Mouse (Mus musculus) midbrain, embryonic 12.5 days (tissue): Measurements from ENCODE around the gene Brap. TPM values are rescaled to one million over a fixed set of nuclear protein-coding genes. Genes with fewer than 3 reads are reported as not detected.
A peak's percentile ranks its signal among the peaks of the same experiment; 100 is the strongest.

Source experiments
- ATAC-seq: fragments of 200-750 bp; cut with Nextera tagmentation; 2 replicates; pipeline ENCODE4 v1.8.0; 2017; ENCODE audit warnings: low read depth, moderate TSS enrichment, moderate library complexity; ENCODE audit not compliant: low FRiP score
- H3K27ac ChIP-seq: fragments of 300-500 bp; sonication (generic); replicated peaks from 2 replicates; pipeline ENCODE4 v1.5.1; 2016; ENCODE audit warnings: mild to moderate bottlenecking
- H3K27me3 ChIP-seq: fragments of 300-500 bp; sonication (generic); 2 replicates; pipeline ENCODE4 v1.6.1; 2016; ENCODE audit warnings: mild to moderate bottlenecking
- H3K36me3 ChIP-seq: fragments of 300-500 bp; sonication (generic); 2 replicates; pipeline ENCODE4 v1.6.1; 2016
- H3K4me1 ChIP-seq: fragments of 300-500 bp; sonication (generic); 2 replicates; pipeline ENCODE4 v1.6.1; 2016
- H3K4me2 ChIP-seq: fragments of 300-500 bp; sonication (generic); replicated peaks from 2 replicates; pipeline ENCODE4 v1.6.1; 2016; ENCODE audit warnings: mild to moderate bottlenecking, moderate library complexity
- H3K4me3 ChIP-seq: fragments of 300-500 bp; sonication (generic); 2 replicates; pipeline ENCODE4 v1.5.1; 2016; ENCODE audit warnings: mild to moderate bottlenecking
- H3K9ac ChIP-seq: fragments of 300-500 bp; sonication (generic); replicated peaks from 2 replicates; pipeline ENCODE4 v1.6.1; 2016; ENCODE audit warnings: mild to moderate bottlenecking, moderate library complexity
- H3K9me3 ChIP-seq: fragments of 300-500 bp; sonication (generic); 2 replicates; pipeline ENCODE4 v1.6.1; 2016; ENCODE audit warnings: mild to moderate bottlenecking
- WGBS: fragments of 180-500 bp; shearing (Covaris S2); methylation state at CpG from one replicate; pipeline ENCODE4 v1.1.7; 2016; 5-methylcytosine and 5-hydroxymethylcytosine counted together
- polyA plus RNA-seq: library from polyadenylated mRNA; unstranded; fragments of >200 nt; fragmentation: Nextera tagmentation; extraction: Ambion mirVana; gene quantifications from 2 replicates; pipeline ENCODE4 v1.2.1, GENCODE M21; 2016

Gene Brap
- polyA plus RNA-seq, 1 experiment from 2014 or later: 49.0 TPM

DNA sequence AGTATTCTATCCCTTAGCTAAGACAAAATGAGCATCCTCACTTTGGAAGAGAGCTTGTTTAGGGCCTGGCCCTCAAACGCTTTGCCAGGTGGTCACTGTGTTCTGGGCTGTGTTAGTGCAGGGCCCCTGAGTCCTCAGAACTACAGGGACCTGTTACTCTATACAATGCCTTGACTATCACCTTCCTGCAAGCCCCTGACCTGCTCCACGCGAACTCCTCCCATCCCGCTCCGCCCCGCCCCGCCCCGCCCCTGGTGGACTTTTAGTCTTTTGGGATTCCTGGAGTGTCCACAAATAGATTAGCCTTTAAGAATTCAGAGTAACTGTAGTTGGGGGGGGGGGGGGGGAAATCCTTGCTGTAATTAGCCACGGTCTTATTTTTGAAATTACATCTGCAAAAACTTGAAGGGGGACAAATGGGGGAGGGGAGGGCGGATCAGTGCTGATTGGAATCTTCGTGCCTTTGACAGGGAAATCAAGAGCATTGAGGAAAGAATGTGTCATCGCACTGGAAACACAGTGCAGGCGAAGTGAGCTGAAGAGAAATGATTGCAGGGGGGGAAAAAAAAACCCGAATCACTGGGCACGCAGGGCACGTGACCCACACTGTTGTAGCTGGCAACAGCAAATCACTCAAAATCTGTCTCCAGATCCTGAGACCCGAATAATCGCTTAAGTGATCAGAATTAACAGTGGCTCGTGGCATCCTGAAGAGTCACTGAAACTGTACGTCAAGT lies 44.3 kb downstream of the Brap start:
- no peak for ATAC-seq
- Histone ChIP-seq H3K27me3 (no peaks in the 10 kb centered on the region), H3K9ac (0 out of 2 replicates have a peak overlapping the region, but pooled peaks have one; percentile 3), H3K4me3 (0 out of 2 replicates have a peak overlapping the region, but pooled peaks have one; percentile 1), H3K27ac (no peak overlapping the region), H3K36me3 (no peaks in the 10 kb centered on the region), H3K9me3 (no peaks in the 10 kb centered on the region), H3K4me1 (peaks cover 11% of the 10 kb centered on the region), H3K4me2 (peak overlapping the region; percentile 46)
- 9% methylated on average over 20 of the region's 20 CpGs for WGBS

DNA sequence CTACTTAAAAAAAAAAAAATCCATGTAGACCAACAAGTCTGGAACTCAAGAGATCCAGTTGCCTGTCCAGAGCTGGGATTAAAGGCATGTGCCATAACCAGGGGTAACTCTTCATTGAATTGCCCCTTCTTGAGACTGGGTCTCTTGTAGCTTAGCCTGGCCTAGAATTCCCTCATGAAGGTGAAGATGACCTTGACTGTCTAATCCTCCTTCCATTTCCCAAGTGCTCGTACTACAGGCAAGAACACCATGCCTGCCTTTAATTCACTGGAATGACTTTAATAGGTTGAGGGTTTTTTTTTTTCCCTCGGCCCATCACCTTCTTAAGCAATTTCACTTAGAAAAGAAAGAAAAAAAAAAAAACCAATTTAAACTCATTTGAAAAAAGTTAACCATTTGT lies 50.0 kb downstream of the Brap start:
- Histone ChIP-seq H3K36me3 (no peaks in the 10 kb centered on the region), H3K9me3 (no peaks in the 10 kb centered on the region), H3K4me3 (no peak overlapping the region), H3K9ac (no peak overlapping the region), H3K4me2 (peak overlapping the region; percentile 89; the same call in 1 of the 2 replicates), H3K27ac (no peak overlapping the region), H3K4me1 (peaks cover 25% of the 10 kb centered on the region), H3K27me3 (no peaks in the 10 kb centered on the region)
- WGBS: 59% methylated on average over 2 of the region's 2 CpGs
- no peak for ATAC-seq

DNA sequence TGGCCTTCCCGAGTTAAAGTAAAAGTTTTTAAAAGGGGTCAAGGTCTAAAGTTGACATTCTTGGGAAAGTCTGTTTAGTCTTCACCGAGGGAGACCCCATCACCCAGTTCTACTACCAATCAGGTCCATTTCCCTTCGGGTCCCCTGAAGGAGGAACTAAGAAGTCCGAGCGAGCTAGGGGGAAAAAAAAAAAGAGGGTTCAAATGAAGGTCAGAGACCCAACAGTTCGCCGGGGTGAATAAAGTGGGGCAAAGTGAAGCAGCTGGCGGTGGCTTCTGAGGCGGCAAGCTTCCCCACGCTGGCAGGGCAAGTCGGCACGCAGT lies 50.4 kb downstream of the Brap start:
- peak overlapping the region; percentile 99 for H3K9ac ChIP-seq
- no peak for ATAC-seq
- H3K4me3 ChIP-seq: peak overlapping the region; percentile 99
- H3K27ac ChIP-seq: peak overlapping the region; percentile 98
- H3K27me3 ChIP-seq: no peaks in the 10 kb centered on the region
- no peaks in the 10 kb centered on the region for H3K9me3 ChIP-seq
- peaks cover 29% of the 10 kb centered on the region for H3K4me1 ChIP-seq
- no peaks in the 10 kb centered on the region for H3K36me3 ChIP-seq
- 3% methylated on average over 12 of the region's 12 CpGs for WGBS
- H3K4me2 ChIP-seq: peak overlapping the region; percentile 89

DNA sequence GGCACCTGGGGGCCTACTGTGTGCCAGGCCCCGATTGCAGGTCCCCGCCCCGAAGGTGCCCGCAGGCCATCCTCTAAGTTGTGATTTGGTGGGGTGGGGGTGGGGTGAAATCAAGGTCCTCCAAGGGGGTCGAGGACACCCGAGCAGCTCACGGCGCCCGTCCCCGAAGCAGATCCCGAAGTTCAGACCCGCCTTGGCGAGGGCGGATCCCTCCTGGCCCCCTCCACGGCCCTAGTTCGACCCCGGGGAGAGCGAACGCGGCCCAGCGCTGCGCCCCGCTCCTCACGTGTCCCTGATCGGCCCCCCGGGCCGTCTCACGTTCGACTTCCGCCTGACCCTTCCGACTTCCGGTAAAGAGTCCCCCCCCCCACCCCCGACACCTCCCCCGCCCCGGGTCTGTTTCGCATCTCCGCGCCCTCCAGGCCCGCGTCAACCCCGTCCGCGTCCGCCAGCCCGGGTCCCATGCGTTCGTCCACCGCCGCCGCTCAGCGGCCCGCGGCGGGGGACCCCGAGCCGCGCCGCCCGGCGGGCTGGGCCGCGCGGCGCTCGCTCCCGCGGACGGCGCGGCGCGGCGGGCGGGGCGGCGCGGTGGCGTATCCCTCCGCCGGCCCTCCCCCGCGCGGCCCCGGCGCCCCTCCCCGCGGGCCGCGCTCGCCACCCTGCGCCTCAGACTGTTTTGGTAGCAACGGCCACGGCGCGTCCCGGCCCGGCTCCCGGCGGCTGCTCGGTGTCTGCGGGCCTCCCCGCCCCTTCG lies 51.0 kb downstream of the Brap start, which contains the start of gene Atxn2:
Gene Atxn2, plus strand, starts transcription at position 164 of the 754 bp plus-strand sequence.
- ATAC-seq: peak; percentile 83
- under 1% methylated on average over 60 of the region's 103 CpGs for WGBS
- Histone ChIP-seq H3K27ac (peak within 1 kb of the TSS; percentile 98), H3K4me1 (peaks cover 33% of the 10 kb centered on the region), H3K9me3 (no peaks in the 10 kb centered on the region), H3K27me3 (no peaks in the 10 kb centered on the region), H3K4me2 (peak within 1 kb of the TSS; percentile 89), H3K9ac (peak within 1 kb of the TSS; percentile 99), H3K4me3 (peak within 1 kb of the TSS; percentile 99), H3K36me3 (no peaks in the 10 kb centered on the region)

DNA sequence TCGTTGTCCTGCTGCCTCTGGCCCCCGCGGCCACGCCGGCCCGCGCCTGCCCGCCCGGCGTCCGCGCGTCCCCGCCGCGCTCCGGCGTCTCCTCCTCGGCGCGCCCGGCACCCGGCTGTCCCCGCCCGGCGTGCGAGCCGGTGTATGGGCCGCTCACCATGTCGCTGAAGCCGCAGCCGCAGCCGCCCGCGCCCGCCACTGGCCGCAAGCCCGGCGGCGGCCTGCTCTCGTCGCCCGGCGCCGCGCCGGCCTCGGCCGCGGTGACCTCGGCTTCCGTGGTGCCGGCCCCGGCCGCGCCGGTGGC lies 51.5 kb downstream of the Brap start:
- peak overlapping the region; percentile 99 for H3K9ac ChIP-seq
- 2% methylated on average over 42 of the region's 57 CpGs for WGBS
- H3K36me3 ChIP-seq: no peaks in the 10 kb centered on the region
- H3K9me3 ChIP-seq: no peaks in the 10 kb centered on the region
- peak overlapping the region; percentile 98 for H3K27ac ChIP-seq
- peaks cover 37% of the 10 kb centered on the region for H3K4me1 ChIP-seq
- ATAC-seq: peak; percentile 67
- H3K4me2 ChIP-seq: peak overlapping the region; percentile 81
- H3K4me3 ChIP-seq: peak overlapping the region; percentile 99
- no peaks in the 10 kb centered on the region for H3K27me3 ChIP-seq

DNA sequence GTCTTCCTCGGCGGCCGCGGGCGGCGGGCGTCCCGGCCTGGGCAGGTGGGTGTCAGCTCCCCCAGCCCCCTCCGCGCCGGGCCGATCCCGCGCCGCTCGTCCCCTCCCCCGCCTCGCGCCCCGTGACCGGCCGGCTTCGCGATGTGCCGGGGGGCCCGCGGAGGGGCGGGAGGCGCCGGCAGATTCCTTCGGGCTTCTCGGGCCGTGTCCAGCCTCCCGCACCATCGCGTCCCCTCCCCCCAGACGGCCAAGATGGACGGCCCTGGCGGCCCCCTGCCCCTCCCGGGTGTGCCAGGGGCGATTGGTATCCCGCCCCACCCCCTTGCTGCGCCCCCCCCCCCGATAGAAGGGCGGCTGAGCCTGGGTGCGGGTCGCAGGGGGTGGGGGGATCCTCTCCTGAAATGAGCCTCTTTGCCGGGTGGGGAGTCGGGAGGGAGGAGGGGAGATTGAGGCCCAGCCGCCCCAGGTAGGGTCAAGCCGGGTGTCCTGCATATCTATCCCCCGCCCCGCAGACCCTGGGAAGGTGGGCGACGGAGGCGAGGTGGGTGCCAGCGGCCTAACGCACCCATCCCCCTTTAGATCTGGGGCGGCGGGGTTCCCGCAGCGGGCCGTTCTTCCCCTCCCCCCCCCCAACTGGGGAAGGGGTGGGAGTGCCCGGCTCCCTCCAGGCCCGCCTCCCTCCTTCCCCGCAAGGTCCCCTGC lies 52.0 kb downstream of the Brap start:
- Histone ChIP-seq H3K4me1 (peaks cover 38% of the 10 kb centered on the region), H3K27me3 (no peaks in the 10 kb centered on the region), H3K4me3 (peak overlapping the region; percentile 99), H3K9me3 (no peaks in the 10 kb centered on the region), H3K4me2 (peak overlapping the region; percentile 81), H3K9ac (peak overlapping the region; percentile 99), H3K36me3 (no peaks in the 10 kb centered on the region), H3K27ac (peak overlapping the region; percentile 98)
- WGBS: under 1% methylated on average over 31 of the region's 66 CpGs
- ATAC-seq: peak; percentile 59

DNA sequence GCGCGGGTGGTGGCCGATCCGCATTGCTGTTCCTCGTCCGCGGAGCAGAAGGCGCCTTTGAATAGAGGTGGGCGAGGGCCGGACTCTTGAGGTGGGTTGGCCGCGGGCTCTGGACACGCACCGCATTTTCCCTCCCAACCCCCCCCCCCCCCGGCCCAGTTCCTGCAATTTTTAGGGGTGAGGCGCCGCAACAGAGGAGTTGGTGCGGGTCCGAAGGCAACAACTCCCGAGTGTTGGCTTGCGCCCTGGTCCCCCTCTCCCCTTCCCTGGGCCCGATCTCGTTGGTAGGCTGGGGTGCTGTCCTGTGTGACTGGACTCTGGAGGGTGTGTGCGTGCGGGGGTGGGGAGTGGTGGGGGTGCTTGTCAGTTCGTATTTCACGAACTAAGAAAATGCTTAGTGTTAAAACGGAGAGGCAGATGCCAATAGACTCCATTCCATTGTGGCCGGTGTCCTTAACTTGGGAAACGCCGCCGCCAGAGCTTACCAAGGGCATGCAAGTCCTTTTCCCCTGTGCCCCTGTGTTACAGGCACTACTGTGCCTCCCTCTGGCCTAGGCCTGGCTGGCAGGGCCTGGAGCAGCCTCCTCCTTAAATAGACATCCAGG lies 52.7 kb downstream of the Brap start:
- ATAC-seq: peak; percentile 28; the same call in 1 of the 2 replicates
- Histone ChIP-seq H3K27ac (peak overlapping the region; percentile 98), H3K4me1 (peaks cover 38% of the 10 kb centered on the region), H3K36me3 (0 out of 2 replicates have a peak, but pooled peaks cover 3% of the 10 kb centered on the region), H3K4me3 (peak overlapping the region; percentile 99), H3K4me2 (peak overlapping the region; percentile 81), H3K27me3 (no peaks in the 10 kb centered on the region), H3K9me3 (no peaks in the 10 kb centered on the region), H3K9ac (peak overlapping the region; percentile 99)
- WGBS: under 1% methylated on average over 19 of the region's 32 CpGs

DNA sequence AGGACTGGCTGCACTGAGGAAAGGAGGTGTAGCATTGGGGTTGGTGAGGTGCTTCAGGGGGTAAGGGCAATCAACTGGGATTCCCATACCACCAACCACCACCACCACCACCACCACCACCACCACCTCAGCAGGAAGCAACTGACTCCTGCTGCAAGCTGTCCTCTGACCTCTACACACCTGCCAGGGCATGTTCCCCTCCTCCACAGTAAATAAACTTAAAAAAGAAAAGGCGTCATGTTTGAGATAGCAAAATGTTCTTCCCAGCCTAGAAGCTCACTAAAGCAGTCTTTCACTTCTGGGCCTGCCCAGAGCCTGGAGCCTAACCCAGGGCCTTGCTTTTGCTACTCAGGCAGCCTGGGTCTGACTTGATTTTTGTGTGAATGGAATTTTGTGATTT lies 54.0 kb downstream of the Brap start:
- ATAC-seq: no peak
- Histone ChIP-seq H3K36me3 (0 out of 2 replicates have a peak, but pooled peaks cover 3% of the 10 kb centered on the region), H3K27ac (no peak overlapping the region), H3K9me3 (no peaks in the 10 kb centered on the region), H3K27me3 (no peaks in the 10 kb centered on the region), H3K4me1 (peaks cover 43% of the 10 kb centered on the region), H3K4me2 (peak overlapping the region; percentile 81), H3K9ac (no peak overlapping the region), H3K4me3 (peak overlapping the region; percentile 99; the same call in 1 of the 2 replicates)
- WGBS: 95% methylated on average over 1 of the region's 1 CpGs

DNA sequence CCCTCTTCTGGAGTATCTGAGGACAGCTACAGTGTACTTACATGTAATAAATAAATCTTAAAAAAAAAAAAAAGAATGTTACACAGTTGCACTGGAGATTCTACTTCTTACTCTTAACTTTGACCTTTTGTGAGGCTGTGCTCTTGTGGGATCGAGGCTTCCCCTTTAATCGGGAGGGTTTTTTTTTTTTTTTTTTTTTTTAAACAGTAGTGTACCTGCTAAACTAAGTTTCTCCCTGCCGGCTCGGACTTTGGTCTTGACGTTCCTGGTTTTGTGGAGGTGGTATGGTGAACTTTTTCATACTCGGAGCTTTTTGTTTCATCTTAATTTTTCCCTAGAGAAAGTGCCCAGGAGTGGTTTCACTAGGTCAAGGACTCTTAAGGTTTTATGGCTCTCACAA lies 54.6 kb downstream of the Brap start:
- Histone ChIP-seq H3K27me3 (no peaks in the 10 kb centered on the region), H3K9ac (no peak overlapping the region), H3K4me1 (peaks cover 47% of the 10 kb centered on the region), H3K36me3 (0 out of 2 replicates have a peak, but pooled peaks cover 3% of the 10 kb centered on the region), H3K27ac (no peak overlapping the region), H3K4me3 (no peak overlapping the region), H3K9me3 (no peaks in the 10 kb centered on the region), H3K4me2 (no peak overlapping the region)
- 87% methylated on average over 6 of the region's 6 CpGs for WGBS
- ATAC-seq: no peak

DNA sequence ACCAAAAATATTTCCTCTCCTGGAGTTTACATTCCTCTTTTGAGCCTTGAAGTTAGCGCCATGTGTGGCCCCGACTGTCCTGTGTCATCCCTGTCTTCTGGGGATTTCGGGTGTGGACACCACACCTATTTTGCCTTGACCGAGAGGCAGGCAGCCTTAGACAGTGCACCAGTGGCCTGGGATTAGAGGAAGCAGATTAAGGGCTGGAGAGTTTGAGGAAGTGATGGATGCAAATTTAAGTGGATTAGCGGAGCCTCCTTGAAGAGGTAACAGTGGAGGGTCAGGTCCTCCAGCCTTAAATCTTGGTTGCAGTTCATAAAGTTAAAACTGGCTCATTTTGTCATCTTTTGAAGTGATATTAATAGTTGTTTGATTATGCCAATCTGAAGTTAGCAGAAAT lies 58.1 kb downstream of the Brap start:
- no peak for ATAC-seq
- WGBS: 74% methylated on average over 5 of the region's 5 CpGs
- no peak overlapping the region for H3K9ac ChIP-seq
- H3K27ac ChIP-seq: no peak overlapping the region
- H3K9me3 ChIP-seq: no peaks in the 10 kb centered on the region
- no peak overlapping the region for H3K4me2 ChIP-seq
- peaks cover 37% of the 10 kb centered on the region for H3K4me1 ChIP-seq
- 0 out of 2 replicates have a peak, but pooled peaks cover 3% of the 10 kb centered on the region for H3K36me3 ChIP-seq
- no peak overlapping the region for H3K4me3 ChIP-seq
- no peaks in the 10 kb centered on the region for H3K27me3 ChIP-seq

DNA sequence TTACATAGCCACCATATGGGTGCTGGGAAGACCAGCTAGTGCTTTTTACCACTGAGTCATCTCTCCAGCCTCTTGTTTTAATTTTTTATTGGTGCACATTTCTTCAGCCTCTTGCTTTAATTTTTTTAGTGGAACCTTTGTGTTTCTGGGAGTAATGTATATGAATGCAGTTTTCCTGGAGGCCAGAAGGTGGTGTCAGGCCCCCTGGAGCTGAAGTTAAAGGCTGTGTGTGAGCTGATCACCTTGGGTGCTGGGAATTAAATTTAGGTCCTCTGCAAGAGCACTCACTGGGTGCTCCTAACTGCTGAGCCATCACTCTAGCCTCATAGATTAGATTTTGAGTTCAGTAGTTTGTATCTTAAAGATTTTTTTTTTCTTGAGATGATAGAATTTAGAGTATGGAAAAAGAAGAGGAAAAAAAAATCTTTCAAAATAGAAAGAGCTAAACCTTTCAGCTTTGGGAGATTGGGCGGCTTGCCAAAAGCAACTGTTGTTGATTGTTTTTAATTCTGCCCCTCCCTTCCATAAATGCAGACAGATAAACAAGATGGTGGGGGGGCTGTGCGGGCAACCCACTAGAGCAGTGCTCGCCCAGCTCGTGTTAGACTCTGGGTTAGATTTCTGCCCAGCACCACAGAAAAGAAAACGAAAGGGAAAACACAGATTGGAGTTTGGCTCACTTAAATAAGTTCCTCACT lies 60.7 kb downstream of the Brap start:
- 0 out of 2 replicates have a peak, but pooled peaks cover 3% of the 10 kb centered on the region for H3K36me3 ChIP-seq
- H3K9me3 ChIP-seq: no peaks in the 10 kb centered on the region
- no peaks in the 10 kb centered on the region for H3K27me3 ChIP-seq
- ATAC-seq: no peak
- H3K4me2 ChIP-seq: no peak overlapping the region
- WGBS: 89% methylated on average over 5 of the region's 5 CpGs
- H3K27ac ChIP-seq: no peak overlapping the region
- H3K4me3 ChIP-seq: no peak overlapping the region
- H3K4me1 ChIP-seq: peaks cover 16% of the 10 kb centered on the region
- H3K9ac ChIP-seq: no peak overlapping the region
